Mouse (Mus musculus): ENCODE measurements at regions not wholly inside any gene's neighbourhood (a gene's known extent, or its start where the extent isn't known, plus 50 kb on each side); places are given as distances from the start of the nearest gene placed in this dataset.

DNA sequence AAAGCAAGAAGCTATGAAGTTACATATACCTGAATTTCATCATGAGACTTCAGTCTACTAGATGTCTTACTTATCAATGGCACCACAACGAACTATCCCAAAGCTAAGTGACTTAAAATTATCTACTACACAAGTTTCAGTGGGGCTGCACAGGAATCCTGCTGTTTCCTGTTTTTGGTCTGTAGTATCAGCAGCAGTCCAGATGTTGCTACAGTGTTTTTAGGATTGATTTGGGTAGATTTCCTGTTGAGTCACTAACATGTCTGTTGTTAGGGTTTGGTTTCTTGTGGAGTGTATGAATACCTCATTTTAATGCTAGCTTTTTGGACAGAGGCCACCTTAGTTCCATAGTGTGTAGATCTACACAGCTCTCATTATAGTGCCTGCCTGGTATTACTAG is 120.8 kb upstream of the Thumpd2 start:
- no peak for DNase-seq (ENCODE audit: low spot score in 2 of 2)

DNA sequence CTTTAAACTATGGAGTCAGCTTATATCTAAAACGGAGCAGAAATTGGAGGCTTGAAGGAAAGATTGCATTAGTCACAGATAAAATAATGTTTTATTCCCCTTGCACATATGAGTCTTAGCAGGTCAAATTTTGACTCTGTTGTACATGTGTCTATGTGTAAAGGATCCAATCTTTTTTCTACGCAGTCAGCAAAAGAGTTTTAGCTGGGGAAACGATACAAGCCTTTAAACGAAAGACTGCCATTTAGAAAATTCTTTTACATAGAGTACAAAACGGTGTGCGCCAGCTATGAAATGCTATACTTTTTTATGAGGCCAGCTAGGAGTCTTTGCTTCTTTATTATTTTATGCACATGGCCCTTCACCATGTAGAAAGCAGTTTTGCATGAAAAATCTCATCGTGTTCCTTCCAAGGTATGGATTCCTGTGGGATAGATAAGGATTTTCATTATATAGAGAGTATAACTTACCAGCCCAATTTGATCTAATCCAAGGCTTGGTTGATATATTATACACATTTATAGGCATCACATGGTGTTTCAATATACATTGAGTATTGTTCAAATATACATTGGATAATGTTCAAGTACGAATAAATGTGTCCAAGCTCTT is 116.0 kb upstream of the Thumpd2 start:
- DNase-seq (ENCODE audit: low spot score in 2 of 2), result no peak

DNA sequence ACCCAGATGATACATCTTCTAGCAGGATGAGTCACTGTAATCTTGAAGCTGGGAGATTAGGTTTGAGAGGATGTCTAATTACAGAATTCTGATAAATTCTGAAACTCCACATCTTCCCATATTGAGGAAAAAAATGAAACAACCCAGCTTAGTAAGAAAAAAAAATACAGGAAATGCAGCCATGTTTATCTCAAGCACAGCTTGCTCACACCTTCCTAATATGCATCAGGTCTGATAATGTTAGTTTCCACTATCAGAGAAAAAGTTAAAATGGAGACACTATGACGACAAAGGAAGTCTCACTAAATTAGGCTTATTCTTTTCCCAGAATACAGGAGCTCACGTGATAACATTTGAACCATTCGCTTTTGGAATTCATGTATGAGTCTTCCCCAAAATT is 111.4 kb upstream of the Thumpd2 start:
- no peak for DNase-seq (ENCODE audit: low spot score in 2 of 2)

DNA sequence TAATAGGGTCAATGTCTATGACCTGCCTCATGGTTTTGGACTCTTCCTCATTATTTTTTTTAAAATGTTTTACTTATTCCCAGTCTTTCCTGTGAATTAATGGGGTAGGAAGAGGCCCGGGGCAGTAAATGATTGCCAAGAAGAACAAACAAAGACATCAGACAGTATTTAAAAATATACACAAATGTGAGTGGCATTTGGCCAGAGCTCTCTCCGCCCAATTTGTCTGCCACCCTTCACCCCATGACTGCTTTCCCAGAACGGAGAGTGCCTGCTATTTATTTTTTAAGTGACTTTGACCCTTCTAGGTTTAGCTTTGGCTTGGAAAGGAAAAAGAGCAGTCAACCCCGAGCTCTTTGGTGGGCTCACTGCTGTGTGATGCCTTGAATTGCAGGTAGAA is 111.0 kb upstream of the Thumpd2 start:
- no peak for DNase-seq (ENCODE audit: low spot score in 2 of 2)

DNA sequence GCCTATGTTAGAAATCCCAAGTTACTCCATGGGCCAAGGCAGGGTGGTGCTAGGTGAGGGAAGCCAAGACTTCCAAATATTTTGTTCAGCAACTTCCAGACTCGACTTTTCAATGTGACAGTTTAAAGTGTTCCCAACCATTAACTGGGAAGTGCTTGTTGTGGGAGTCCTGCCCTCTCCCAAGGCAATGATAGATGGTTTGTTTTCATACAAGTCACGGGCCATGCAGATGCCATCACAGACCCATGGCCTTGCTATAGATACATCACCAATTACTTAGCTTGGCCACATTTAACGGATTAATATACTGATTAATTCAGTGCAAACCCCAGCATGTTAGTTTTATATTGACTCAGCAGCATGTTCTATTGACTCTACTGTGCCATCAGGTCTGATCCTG is 108.1 kb upstream of the Thumpd2 start:
- DNase-seq (ENCODE audit: low spot score in 2 of 2), result no peak

DNA sequence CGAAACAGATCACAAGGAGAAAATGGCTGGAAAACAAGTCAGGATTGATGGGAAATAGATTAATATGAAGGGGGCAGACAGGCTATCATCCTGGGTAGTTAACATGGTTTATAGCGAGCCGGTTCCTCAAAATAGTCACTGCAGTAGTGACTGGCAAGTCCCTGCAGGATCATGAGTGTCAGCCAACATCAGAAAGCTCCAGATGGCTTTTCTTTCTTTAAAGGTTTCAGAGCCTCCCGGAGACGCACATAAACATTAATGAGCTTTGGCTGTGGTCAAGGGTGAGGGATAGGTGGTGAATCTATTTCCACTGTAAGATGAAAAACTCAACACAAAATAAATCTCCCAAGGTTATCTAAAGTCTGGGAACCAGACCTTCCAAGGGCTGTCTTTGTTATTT is 104.2 kb upstream of the Thumpd2 start:
- no peak for DNase-seq (ENCODE audit: low spot score in 2 of 2)

DNA sequence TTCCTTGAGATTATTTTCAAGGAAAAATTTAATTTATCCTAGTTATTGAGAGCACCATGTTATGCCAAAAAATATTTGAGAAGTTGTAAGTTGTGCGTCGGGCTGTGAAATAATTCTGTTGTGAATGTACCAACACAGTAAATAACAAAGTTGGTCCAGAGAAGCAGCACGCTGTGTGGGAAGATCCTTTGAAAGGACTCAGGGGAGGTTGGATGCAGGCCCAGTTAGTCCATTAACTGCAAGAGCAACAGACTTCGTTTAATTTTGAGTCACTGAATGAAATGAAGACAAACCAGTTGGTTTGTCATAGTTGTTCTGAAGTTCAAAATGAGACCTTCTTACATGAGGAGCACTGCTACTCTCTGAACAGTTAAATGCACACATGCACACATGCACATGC is 85.8 kb upstream of the Thumpd2 start:
- DNase-seq (ENCODE audit: low spot score in 2 of 2), result no peak

DNA sequence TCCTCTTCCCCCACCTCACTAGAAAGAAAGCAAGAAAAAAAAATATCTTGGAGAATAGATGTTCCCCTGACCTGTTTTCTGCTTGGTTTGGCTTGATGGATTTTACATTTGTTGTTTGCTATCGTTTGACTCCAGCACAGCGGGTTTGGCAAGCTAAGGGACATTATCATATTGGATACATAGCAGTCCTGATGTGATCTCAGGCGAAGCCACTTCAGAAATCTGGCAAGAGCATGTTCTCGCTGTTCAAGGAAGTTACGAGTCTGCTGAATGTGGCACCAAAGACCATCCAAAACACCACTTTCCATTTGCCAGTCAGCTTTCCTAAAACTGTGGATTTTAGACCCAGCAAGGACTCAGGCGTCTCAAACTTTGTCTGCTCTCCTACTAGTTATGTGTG is 69.8 kb upstream of the Thumpd2 start:
- DNase-seq (ENCODE audit: low spot score in 2 of 2), result no peak

DNA sequence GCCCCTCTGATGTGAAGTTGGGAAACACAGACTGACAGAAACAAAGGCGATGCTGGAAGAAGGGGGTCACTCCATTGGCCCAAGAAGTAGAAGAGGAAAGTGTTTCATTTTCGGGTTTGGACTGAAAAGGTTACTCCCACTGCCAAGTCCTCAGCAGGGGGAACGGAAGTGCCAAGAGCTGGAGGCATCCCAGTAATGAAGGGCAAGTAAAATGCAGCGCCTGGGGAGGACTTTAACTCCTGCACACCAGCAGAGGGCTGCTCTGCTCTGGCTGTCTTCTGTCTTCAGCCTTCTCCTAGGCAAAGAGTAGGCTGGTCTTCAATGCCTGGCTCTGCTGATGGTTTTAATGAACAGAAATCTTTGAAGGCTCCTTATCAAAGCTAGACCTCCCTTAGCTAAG is 68.3 kb upstream of the Thumpd2 start:
- DNase-seq (ENCODE audit: low spot score in 2 of 2), result no peak
